Mouse (Mus musculus) ES-E14 (cell line): ENCODE results near the gene Gng10.

ENCODE experiments used
- MAFK ChIP-seq: IDR thresholded peaks from 2 replicates; pipeline ENCODE4 v1.6.1; 2014; ENCODE audit warnings: mild to moderate bottlenecking, low read depth, low read length, inconsistent platforms; ENCODE audit not compliant: insufficient read depth
- ZC3H11A ChIP-seq: IDR thresholded peaks from 2 replicates; pipeline ENCODE4 v1.6.1; 2012; ENCODE audit warnings: low read depth, mild to moderate bottlenecking, inconsistent platforms, low read length, borderline replicate concordance

- TF ChIP-seq MAFK (no peak), ZC3H11A (no peak)
Observed at GRCm38 (mm10) chr4:59040397-59041287, 5.8 kb downstream of the Gng10 start.
